Mouse (Mus musculus) midbrain, embryonic 10.5 days (tissue): ENCODE measurements around the gene Dpagt1. TPM values are rescaled to one million over a fixed set of nuclear protein-coding genes. Genes with fewer than 3 reads are reported as not detected.
"Not testable (repeated sequence)": the region's sequence is repeated elsewhere in the genome, so short reads cannot be mapped to it uniquely, and the experiment has no call there.

ENCODE experiments used
- DNase-seq: peaks from one replicate; pipeline ENCODE4 v3.0.0-alpha.2; 2017; ENCODE audit warnings: low spot score
- H3K27ac ChIP-seq: fragments of 300-500 bp; sonication (generic); replicated peaks from 2 replicates; pipeline ENCODE4 v1.5.1; 2016; ENCODE audit warnings: mild to moderate bottlenecking
- H3K27me3 ChIP-seq: fragments of 300-500 bp; sonication (generic); 2 replicates; pipeline ENCODE4 v1.6.1; 2016; ENCODE audit warnings: low read depth, mild to moderate bottlenecking; ENCODE audit not compliant: poor library complexity, severe bottlenecking
- H3K36me3 ChIP-seq: fragments of 300-500 bp; sonication (generic); 2 replicates; pipeline ENCODE4 v1.6.1; 2016; ENCODE audit warnings: mild to moderate bottlenecking, moderate library complexity
- H3K4me1 ChIP-seq: fragments of 300-500 bp; sonication (generic); 2 replicates; pipeline ENCODE4 v1.6.1; 2016
- H3K4me3 ChIP-seq: fragments of 300-500 bp; sonication (generic); 2 replicates; pipeline ENCODE4 v1.5.1; 2016; ENCODE audit warnings: mild to moderate bottlenecking, moderate library complexity
- H3K9me3 ChIP-seq: fragments of 300-500 bp; sonication (generic); replicated peaks from 2 replicates; pipeline ENCODE4 v1.6.1; 2016; ENCODE audit warnings: mild to moderate bottlenecking
- WGBS: fragments of 180-500 bp; shearing (Covaris S2); methylation state at CpG from one replicate; pipeline ENCODE4 v1.1.7; 2016; 5-methylcytosine and 5-hydroxymethylcytosine counted together
- polyA plus RNA-seq: library from polyadenylated mRNA; unstranded; fragments of >200 nt; fragmentation: Nextera tagmentation; extraction: Ambion mirVana; gene quantifications from 2 replicates; pipeline ENCODE4 v1.2.1, GENCODE M21; 2016

Gene Dpagt1
- polyA plus RNA-seq, 1 experiment from 2014 or later: 45.6 TPM

DNA sequence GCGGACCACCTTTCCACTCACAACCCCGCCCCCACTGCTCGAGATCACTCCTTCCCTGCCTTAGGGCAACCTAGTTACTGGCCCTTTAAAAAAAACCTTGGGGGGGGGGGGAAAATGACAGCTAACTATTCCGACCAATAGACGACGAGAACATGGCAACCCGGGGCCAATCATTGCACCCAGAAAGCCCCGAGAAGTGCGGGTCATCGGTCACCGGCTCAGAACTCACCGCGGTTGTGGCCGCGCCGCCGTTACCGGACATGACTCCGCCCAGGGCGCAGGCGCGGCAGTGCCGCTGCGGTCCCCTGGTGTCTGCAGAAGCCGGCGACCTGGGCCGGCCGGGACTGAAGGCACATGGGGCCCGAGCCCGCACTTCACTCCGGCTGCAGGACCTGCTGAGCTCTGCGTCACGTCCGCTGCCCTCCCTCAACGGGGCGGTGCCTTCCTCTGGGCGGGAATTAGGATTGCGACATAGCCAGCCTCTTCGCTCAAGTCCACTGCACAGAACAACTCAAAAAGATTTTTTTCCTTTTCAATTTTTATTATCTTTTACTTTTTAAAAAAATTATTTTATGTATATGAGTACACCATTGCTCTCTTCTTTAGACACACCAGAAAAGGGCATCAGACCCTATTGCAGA is 18.1 kb downstream of the Dpagt1 start, which contains the start of gene Hmbs:
Gene Hmbs, minus strand, starts transcription at position 448 of the 641 bp plus-strand sequence.
- Histone ChIP-seq H3K27ac (peak within 1 kb of the TSS; percentile 98), H3K4me3 (peak within 1 kb of the TSS; percentile 87), H3K27me3 (no peaks in the 10 kb centered on the region), H3K36me3 (peaks cover 64% of the 10 kb centered on the region), H3K4me1 (peaks cover 21% of the 10 kb centered on the region), H3K9me3 (no peaks in the 10 kb centered on the region)
- under 1% methylated on average over 39 of the region's 39 CpGs for WGBS
- peak; percentile 94 for DNase-seq

DNA sequence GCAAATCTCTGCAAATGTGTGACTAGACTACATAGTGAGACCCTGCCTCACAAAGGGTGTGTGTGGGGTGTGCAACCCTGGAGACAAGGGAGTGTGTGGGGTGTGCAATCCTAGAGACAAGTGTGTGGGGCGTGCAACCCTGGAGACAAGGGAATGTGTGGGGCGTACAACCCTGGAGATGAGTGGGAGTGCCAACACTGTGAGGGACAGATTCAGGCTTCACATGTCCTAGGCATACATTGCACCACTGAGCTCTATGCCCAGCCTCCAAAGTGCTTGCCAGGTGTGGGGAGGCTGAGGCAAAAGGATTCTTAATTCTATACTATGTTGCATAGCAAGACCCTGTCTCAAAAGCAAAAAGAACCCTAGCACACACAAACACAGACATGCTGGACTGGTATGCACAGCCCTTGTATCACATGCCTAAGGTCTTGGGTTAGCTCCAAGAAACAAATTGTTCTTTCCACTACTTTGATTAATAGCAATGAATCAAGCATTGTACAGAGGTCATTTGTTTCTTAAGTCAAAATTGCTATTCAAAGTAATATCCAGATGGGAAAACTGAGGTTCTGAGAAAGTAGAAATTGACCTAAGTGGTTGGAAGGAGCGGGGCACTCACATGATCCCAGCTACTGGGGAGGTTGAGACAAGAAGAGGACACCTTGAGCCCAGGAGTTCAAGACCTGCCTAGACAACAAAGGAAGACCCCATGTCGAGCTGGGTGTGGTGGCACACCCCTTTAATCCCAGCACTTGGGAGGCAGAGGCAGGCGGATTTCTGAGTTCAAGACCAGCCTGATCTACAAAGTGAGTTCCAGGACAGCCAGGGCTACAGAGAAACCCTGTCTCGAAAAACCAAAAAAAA is 20.0 kb downstream of the Dpagt1 start:
- Histone ChIP-seq H3K4me3 (no peak overlapping the region), H3K9me3 (no peaks in the 10 kb centered on the region; the same call in 1 of the 2 replicates), H3K27me3 (no peaks in the 10 kb centered on the region), H3K4me1 (peaks cover 21% of the 10 kb centered on the region), H3K27ac (no peak overlapping the region), H3K36me3 (peaks cover 65% of the 10 kb centered on the region)
- no peak for DNase-seq
- WGBS: 88% methylated on average over 6 of the region's 6 CpGs

DNA sequence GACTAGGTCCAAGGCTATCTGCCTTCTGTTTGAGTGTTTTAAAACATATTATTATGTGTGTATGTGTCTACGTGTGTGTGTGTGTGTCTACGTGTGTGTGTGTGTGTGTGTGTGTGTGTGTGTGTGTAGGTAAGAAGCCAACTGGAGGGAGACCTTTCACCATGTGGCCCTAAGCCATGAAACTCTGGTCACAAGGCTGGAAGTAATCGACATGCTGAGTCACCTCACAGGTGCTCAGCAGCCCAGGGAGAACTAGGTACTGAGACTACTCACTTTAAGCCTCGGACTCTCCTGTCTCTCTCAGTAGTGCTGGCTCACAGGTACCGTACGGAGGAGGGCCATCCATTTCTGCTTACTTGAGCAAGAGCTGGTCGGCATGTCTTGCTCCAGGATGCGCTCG is 21.3 kb downstream of the Dpagt1 start:
- no peak for DNase-seq
- Histone ChIP-seq H3K4me3 (no peak overlapping the region), H3K4me1 (peaks cover 19% of the 10 kb centered on the region), H3K27ac (no peak overlapping the region), H3K36me3 (peaks cover 68% of the 10 kb centered on the region), H3K27me3 (no peaks in the 10 kb centered on the region), H3K9me3 (no peaks in the 10 kb centered on the region; the same call in 1 of the 2 replicates)
- 95% methylated on average over 8 of the region's 9 CpGs for WGBS

DNA sequence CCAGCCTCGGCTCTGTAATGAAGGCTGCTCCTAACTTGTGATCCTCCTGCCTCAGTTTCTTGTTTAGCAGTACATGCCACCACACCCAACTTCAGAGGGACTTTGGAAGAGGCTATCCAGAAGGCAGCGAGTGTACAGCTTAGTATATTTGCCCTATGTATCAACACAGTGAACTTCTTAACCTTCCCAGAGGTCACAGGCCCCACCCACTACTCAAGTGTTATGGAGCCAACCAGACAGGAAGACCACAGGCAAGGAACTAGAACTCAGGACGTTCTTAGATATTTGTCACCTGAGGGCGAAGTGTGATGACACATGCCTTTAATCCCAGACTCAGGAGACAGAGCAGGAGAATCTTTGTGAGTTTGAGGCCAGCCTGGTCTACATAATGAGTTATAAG is 21.8 kb downstream of the Dpagt1 start:
- H3K4me1 ChIP-seq: peaks cover 15% of the 10 kb centered on the region
- H3K36me3 ChIP-seq: peaks cover 73% of the 10 kb centered on the region
- no peaks in the 10 kb centered on the region; the same call in 1 of the 2 replicates for H3K9me3 ChIP-seq
- H3K27ac ChIP-seq: no peak overlapping the region
- DNase-seq: no peak
- H3K4me3 ChIP-seq: no peak overlapping the region
- whole genome bisulfite sequencing: 94% methylated on average over 4 of the region's 4 CpGs
- H3K27me3 ChIP-seq: no peaks in the 10 kb centered on the region

DNA sequence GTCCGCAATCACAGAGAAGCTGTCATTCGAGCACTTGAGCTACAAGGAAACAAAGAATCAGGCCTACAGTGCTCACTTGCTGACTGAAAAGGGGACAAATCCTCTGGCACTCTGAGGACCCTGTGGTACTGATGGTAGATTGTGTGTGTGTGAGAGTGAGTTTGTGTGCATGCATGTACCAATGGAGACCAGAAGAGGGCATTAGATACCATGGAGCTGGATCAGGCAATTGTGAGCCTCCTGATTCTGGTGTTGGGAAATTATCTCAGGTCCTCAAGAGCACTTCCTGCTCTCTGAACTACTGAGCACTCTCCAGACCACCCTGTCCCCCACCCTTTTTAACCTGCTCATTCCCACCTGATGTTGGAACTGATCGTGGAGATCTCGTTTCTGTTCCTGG is 22.7 kb downstream of the Dpagt1 start:
- H3K27ac ChIP-seq: no peak overlapping the region
- no peaks in the 10 kb centered on the region; the same call in 1 of the 2 replicates for H3K9me3 ChIP-seq
- no peaks in the 10 kb centered on the region for H3K27me3 ChIP-seq
- peaks cover 82% of the 10 kb centered on the region for H3K36me3 ChIP-seq
- DNase-seq: no peak
- WGBS: 98% methylated on average over 4 of the region's 4 CpGs
- H3K4me1 ChIP-seq: peaks cover 6% of the 10 kb centered on the region; the same call in 1 of the 2 replicates
- H3K4me3 ChIP-seq: no peak overlapping the region

DNA sequence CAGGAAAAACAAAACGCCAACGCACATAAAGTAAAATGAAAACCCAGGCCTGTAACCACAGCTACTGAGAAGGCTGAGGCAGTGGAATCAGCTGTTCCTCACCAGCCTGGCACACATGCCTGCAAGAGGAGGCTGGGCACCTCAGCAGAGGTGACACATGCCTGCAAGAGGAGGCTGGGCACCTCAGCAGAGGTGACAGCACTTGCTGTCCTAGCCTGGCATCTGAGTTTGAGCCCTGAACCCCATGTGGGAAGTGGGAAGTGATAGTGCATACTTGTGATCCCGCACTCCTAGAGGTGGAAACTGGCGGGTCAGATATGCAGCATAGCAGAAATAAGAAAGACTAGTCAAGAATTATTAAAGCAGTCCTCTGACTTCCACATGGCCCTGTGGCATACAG is 25.6 kb downstream of the Dpagt1 start:
- WGBS: 92% methylated on average over 4 of the region's 4 CpGs

DNA sequence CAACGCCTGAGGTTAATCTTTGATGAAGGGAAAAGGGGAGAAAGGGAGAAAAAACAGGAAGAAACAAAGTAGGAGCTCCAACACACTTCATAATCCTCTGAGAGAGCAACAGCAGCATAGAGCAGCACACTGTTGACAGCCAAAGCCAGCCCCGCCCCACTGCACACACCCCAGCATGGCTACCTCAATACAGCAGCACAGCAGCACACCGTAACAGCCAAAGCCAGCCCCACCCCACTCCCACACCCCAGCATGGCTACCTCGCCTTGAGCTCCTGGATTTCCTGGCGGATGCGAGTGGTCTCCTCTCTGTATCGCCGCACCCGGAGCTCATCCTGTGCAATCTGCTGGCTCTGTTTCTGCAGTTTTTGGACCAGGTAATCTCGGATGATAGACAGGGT is 26.5 kb downstream of the Dpagt1 start:
- peaks cover 100% of the 10 kb centered on the region for H3K36me3 ChIP-seq
- no peaks in the 10 kb centered on the region for H3K27me3 ChIP-seq
- no peaks in the 10 kb centered on the region; the same call in 1 of the 2 replicates for H3K9me3 ChIP-seq
- no peaks in the 10 kb centered on the region for H3K4me1 ChIP-seq
- H3K4me3 ChIP-seq: no peak overlapping the region
- H3K27ac ChIP-seq: no peak overlapping the region
- DNase-seq: no peak
- 93% methylated on average over 10 of the region's 10 CpGs for WGBS

More for the DNA sequence above, 25.6 kb downstream of the Dpagt1 start:
- H3K4me1 ChIP-seq: no peaks in the 10 kb centered on the region
- H3K4me3 ChIP-seq: no peak overlapping the region
- no peaks in the 10 kb centered on the region for H3K27me3 ChIP-seq
- no peaks in the 10 kb centered on the region; the same call in 1 of the 2 replicates for H3K9me3 ChIP-seq
- DNase-seq: no peak
- peaks cover 100% of the 10 kb centered on the region for H3K36me3 ChIP-seq
- H3K27ac ChIP-seq: no peak overlapping the region

DNA sequence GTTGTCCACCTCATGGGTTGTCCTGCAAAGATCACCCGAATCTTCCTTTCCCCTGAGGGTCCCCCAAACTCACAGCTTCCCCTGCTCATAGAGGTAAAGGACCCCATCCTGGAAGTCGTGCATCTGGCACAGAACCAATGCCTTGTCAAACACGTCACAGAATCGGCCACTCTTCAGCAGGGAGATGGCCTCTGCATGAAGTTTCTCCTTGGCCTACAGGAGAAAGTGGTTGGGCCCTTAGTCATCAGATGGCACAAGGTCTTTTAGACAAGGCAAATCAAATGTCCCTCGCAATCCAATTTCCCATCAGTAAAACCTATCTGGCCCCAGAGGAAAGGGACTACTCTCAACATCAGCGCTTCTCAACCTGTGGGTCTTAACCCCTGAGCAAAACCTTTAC is 27.3 kb downstream of the Dpagt1 start:
- H3K9me3 ChIP-seq: no peaks in the 10 kb centered on the region; the same call in 1 of the 2 replicates
- H3K27ac ChIP-seq: no peak overlapping the region
- WGBS: 92% methylated on average over 6 of the region's 6 CpGs
- H3K4me1 ChIP-seq: no peaks in the 10 kb centered on the region
- H3K4me3 ChIP-seq: no peak overlapping the region
- no peaks in the 10 kb centered on the region for H3K27me3 ChIP-seq
- H3K36me3 ChIP-seq: peaks cover 100% of the 10 kb centered on the region
- DNase-seq: no peak

DNA sequence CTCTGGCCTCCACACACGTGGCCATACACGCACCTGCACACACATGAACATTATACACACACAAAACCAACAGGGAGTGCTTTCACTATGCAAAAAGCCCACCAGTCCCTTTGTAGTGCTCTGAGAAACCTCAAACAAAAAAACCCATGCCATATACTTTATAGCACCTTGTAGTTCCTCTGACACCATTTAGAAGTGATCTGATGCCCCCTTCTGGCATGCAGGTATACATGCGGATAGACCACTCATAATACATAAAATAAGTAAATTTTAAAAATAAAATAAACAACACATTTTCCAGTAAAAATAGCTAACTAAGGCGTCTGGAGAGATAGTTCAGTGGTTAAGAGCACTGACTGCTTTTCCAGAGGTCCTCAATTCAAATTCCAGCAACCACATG is 31.4 kb downstream of the Dpagt1 start:
- peaks cover 76% of the 10 kb centered on the region for H3K36me3 ChIP-seq
- H3K9me3 ChIP-seq: no peaks in the 10 kb centered on the region
- H3K4me1 ChIP-seq: peaks cover 8% of the 10 kb centered on the region
- WGBS: 82% methylated on average over 4 of the region's 4 CpGs
- no peaks in the 10 kb centered on the region for H3K27me3 ChIP-seq
- DNase-seq: no peak
- H3K4me3 ChIP-seq: no peak overlapping the region
- H3K27ac ChIP-seq: no peak overlapping the region

DNA sequence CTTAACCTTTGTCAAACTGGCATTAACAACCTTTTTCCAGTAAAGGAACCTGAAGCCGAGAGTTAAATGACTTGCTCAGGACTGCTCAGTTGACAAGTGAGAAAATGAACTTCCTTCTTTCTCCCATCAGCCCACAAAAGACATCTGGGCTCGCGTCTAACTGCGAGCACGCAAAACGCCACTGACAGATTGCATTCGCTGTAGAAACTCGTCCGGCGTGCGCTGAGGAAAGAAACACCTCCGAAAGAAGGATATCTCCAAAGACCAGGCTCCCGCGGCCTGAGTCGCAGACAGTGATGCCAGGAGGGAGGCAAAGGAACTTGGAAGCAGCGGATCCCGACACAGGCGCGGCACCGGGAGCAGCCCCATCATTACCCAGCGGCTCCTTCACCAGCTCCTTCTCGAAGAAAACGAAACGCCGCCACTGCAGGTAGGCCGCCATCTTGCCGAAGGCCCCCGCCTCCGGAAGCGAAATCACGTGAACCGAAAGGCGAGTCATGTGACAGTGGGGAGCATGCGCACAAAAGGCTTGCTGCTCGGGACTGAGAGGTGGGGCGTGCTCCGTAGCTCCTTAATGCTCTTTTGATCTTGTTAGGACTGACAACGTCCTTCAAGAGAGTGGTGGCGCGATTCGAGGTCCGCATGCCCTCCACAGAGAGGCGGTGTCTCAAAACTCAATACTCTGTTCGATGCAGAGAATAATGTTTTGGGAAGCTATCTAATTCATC is 35.5 kb downstream of the Dpagt1 start, which contains the start of gene Vps11:
Gene Vps11, minus strand, starts transcription at position 481 of the 728 bp plus-strand sequence.
- H3K27ac ChIP-seq: peak within 1 kb of the TSS; percentile 85

DNA sequence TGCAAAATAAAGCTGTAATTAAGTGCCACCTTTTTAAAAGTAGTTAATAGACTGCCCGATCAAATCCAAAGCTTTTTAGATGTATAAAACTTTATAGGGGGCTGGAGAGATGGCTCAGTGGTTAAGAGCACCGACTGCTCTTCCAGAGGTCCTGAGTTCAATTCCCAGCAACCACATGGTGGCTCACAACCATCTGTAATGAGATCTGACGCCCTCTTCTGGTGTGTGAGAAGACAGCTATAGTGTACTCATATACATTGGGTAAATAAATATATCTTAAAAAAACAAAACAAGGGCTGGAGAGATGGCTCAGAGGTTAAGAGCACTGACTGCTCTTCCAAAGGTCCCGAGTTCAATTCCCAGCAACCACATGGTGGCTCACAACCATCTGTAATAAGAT is 36.1 kb downstream of the Dpagt1 start:
- Histone ChIP-seq H3K27ac (peak overlapping the region; percentile 85), H3K4me3 (peak overlapping the region; percentile 77), H3K36me3 (peaks cover 29% of the 10 kb centered on the region)
- H3K27me3 ChIP-seq, H3K4me1 ChIP-seq, DNase-seq, H3K9me3 ChIP-seq: not testable (repeated sequence)
- 50% methylated on average over 4 of the region's 4 CpGs for WGBS

More for the DNA sequence above, 35.5 kb downstream of the Dpagt1 start, which contains the start of gene Vps11:
- H3K36me3 ChIP-seq: peaks cover 35% of the 10 kb centered on the region
- peaks cover 8% of the 10 kb centered on the region for H3K4me1 ChIP-seq
- under 1% methylated on average over 44 of the region's 44 CpGs for WGBS
- peak; percentile 98 for DNase-seq
- H3K4me3 ChIP-seq: peak within 1 kb of the TSS; percentile 77
- H3K9me3 ChIP-seq: no peaks in the 10 kb centered on the region
- H3K27me3 ChIP-seq: no peaks in the 10 kb centered on the region

DNA sequence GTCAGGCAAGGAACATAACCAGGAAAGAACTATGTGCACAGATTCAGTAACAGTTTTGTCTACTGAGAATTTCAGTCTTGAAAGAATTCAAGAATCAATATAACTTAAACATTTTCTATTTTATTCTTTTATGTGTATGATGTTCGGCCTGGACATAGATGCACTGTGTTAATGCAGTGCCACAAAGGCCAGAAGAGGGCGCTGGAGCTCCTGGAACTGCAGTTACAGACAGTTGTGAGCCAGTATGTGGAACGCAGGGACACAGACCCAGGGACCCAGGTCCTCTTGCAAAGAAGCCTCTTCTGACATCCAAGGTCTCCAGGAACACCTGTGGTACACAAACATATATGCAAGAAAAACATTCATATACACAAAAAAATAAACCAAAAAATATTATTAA is 38.7 kb downstream of the Dpagt1 start:
- WGBS: 71% methylated on average over 3 of the region's 3 CpGs
- Histone ChIP-seq H3K27ac (no peak overlapping the region), H3K27me3 (no peaks in the 10 kb centered on the region), H3K4me1 (peaks cover 8% of the 10 kb centered on the region), H3K4me3 (no peak overlapping the region), H3K9me3 (no peaks in the 10 kb centered on the region), H3K36me3 (peaks cover 5% of the 10 kb centered on the region)
- no peak for DNase-seq
